Mouse (Mus musculus): ENCODE measurements around the gene Sult4a1.
"Not testable (repeated sequence)": the region's sequence is repeated elsewhere in the genome, so short reads cannot be mapped to it uniquely, and the experiment has no call there.

Gene Sult4a1

DNA sequence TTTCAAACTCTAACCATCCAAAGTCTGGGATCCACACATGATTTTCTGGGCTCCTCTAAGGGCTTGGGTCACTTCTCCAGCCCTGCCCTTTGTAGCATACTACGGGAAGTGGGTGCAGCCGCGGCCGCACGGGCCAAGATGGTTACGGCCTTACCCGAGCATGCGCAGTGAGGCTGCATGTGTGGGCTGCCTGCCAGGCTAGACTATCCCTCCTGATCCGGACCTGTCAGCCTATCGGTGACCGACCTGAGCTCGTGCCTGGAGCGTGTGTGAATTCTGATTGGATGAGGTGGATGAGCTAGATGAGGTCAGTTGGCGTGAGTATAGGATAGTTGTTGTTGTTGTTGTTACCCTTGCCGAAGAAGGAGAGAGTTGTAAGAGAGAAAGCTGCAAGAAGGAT, 8.0 kb downstream of the Sult4a1 start:
- DNase-seq (ENCODE audit: low read depth, low spot score): not testable (repeated sequence)

DNA sequence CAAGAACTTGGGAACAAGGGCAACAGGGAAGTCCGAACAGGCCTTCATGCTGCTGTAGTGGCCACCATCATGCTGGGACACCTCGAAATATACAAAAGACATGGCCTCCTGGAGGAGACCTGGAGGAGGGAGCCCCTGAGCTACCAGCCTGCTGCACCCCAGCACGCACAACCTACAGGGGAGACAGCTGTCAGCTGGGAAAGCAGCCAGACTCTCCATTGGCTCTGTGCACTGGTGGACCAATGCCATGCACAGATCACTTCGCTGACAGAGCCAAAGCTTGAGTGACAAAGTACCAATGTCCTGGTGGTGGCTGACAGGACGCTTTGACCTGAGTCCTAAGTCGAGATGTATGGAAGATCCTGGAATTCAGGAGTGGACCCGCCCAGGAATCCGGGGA, 9.5 kb downstream of the Sult4a1 start:
- DNase-seq (ENCODE audit: low read depth, low spot score): no peak

DNA sequence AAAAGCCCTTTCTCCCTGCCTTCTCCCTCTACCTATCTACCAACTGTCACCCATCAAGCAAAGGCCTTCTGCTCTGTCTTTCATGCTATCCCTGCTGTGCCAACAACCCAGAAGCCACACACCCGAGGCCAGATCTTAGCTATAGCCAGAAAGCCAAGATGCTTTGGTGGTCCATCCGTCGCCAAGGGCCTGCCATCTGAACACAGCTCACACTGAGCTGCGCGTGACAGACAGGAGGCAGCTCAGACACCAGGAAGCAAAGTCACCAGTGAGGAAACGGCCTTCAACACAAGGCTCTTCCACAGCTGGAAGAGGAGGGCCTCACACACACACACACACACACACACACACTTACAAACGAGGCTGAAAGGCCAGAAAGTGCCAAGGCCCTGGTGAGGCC, 10.6 kb downstream of the Sult4a1 start:
- DNase-seq (ENCODE audit: low read depth, low spot score): no peak

DNA sequence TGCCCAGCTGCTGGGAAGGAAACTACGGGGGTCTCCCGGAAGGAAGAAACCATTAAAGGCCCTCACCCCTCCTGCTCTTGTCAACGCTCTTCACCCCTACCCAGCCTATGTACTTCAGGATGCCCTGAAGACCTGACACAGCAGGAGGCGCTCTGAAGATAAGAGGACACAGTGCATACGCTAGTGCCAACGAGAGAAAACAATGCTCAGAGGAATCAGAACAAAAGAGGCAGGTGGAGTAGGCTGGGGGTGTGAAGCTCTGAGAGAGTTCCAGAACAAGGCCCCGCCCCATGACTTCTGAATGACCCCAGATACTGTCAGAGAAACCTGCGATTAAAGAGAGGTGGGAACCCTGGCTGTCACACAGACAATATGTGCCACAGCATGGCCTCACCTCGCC, 18.8 kb downstream of the Sult4a1 start:
- DNase-seq (ENCODE audit: low read depth, low spot score): no peak

DNA sequence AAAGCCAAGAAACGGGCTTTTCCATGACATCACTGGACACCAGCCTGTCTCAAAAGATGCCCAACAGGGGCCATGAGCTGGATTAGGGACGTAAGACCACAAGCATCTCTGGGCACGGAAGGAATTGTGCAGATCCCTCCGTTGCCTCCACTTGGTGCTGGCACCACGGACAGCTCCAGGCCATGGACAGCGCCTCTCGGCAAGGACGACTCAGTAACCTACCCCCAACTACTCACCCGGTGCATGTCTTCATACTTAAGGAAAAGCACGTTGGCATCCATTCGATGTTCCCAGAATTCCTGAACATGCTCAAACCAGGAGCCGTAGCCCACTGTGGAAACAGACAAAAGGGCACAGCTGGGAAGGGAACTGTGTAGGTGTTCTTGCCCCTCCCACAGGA, 19.2 kb downstream of the Sult4a1 start:
- DNase-seq (ENCODE audit: low read depth, low spot score): no peak

DNA sequence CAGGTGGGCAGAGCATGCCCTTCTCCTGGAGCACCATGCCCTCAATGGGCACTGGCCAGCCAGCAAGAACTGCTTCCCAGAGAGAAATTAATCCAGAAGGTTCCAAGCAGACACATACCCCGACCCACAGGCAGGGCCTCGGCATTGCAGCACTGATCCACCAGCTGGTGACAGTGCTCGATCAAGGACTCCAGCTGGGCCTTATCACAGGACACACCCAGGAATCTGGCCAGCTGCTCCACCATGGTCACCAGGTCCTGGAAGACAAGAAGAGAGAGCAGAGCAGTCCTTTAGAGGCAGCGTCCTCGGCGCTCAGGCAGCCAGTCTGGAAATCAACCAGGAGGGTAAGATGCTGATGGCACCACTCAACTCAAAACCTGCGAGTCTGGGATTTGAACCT, 25.5 kb downstream of the Sult4a1 start:
- no peak for DNase-seq (ENCODE audit: low read depth, low spot score)

DNA sequence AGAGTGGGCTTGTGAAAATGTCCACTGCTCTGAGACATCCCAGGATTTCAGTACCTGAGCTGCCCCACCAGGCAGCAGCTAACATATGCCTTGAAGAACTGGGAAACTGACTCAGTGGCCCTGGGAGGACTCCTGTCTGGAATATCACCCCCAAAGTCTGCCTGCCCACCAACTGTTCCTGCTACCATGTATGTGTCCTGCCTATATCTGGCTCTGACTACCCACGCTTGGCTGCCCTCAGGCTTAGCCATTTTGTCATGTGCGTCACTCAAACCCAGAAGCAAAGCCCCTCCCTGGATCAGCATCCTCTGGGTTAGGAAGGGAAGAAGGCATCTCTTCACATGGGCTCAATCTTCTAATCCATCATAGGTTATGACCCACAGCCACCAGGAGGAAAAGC, 26.0 kb downstream of the Sult4a1 start:
- DNase-seq (ENCODE audit: low read depth, low spot score): no peak

DNA sequence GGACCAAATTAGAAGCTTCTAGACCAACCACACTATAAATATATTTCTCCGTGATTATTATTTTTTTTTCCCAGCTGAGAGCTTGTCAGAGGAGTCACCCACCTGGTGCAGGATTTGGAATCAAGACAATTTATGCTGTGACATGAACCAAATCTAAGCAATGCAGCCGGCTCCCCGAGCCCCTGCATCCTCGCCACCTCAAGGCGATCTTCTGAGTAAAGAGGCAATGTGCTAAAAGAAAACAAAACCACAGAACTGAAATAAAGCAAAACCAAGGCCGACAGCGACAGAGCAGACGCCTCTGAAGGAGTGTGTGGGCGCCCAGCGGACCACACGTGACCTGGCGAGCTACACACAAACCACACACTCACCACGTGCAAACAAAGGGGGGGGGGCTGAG, 26.9 kb downstream of the Sult4a1 start:
- DNase-seq (ENCODE audit: low read depth, low spot score): no peak

DNA sequence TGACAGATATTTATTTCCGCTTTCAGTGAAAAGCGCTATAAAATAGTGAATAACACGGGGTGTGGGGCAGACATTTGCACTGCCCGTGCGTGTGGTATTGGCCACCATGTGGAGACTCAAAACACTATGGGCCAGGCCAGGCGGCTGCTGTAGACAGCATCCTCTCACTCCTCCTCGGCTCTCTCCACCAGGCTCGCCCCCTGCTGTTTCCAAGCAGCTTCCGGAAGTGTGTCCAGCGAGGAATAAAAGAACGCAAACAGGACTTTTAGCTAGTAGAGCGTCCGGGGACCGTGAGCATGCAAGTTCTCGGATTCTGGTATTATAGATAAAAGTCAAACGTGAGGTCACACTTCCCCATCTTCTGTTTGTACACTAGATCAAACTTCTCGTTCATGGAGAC, 28.4 kb downstream of the Sult4a1 start:
- DNase-seq (ENCODE audit: low read depth, low spot score): no peak

DNA sequence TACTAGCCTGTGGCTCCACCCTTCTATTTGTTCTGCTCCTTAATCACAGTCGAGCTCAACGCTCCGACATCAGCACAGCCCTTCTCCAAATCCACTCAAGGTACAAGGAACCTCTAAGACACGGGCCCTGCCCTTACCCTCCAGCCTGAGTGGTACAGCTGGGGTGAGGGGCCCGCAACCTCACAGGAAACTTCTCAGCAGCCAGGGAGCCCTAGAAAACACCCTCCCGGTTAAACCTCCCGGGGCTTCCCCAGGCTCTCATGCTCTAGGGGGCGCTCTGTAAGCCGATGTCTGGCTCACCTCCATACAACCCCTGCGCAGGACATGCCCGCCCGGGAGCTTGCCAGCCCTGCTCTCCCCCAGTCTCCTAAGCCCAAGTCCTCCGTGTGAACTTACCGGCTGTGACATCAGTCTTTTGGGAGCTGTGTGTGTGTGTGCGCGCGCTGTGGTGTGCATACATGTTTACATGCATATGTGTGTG, 30.8 kb downstream of the Sult4a1 start:
- no peak for DNase-seq (ENCODE audit: low read depth, low spot score)

DNA sequence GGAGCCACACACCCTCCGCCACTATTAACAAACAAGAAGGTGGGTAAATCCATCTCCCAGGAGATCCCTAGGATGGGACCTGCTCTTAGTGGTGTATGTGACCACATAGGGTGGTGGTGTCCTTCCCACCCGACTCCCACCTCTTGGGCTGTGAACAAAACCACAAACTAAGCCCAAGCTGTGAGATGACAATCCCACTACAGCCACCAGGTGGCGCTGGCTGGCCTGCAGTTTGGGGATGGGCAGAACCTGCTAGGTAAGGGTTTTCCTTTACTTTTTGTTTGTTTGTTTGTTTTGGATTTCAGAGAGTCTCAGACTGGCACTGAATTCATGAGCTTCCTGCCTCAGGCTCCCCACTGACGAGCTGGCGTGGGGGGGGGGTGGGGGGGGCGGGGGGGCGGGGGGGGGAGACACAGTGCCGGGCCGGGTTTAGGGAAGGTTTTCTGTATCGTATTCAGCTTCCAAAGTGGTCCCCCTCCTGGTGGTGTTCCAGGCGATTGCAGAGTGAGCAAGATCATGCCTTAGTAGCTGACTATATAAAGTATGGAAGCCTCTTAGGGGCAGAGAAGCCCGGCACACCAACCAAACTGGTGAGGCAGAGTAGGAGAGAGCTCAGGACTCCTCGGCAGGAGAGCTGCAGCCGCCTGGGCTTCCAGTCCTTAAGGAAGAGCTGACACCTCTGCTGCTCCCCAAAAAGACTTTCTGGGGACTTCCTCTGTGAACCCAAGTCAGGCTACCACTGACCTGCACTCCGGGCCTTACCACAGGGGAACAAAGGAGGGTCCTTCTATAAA, 31.4 kb downstream of the Sult4a1 start:
- DNase-seq (ENCODE audit: low read depth, low spot score): no peak

DNA sequence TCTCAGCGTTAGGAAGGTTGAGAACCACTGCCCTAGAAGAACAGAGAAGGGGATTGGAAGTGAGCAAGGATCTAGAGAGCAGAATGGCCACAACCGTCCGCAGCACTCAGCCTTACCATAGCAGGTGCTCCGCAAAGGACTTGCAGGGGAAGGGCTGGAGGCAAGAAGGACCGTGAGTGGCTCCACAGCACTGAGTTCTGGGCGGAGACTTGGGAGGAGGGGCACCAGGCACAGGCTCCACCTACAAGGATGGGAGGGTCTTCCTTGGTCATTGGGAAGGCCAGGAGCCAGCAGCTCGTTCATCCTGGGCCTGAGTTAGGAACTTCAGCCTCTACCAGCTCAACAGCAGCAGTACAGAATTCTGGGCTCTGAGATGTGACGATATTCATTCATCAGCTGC, 32.5 kb downstream of the Sult4a1 start:
- DNase-seq (ENCODE audit: low read depth, low spot score): no peak

DNA sequence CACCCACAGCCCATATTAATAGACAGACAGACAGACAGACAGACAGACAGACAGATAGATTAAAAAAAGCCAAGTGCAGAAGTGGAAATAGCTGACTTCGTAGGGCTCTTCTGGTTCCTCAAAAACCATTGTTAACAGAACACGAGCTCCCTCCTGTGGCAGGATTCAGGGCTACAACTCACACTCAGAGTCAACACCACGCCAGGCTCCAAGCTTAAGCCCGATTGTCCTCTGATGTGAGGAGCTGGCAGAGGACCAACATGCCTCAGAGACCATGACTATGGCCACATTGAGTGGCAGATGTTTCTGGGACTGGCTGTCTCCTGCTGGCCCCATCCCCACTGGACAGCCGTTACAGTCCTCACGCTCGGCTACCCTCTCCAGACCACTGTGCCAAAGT, 33.3 kb downstream of the Sult4a1 start:
- peak; percentile 40 for DNase-seq (ENCODE audit: low read depth, low spot score)

DNA sequence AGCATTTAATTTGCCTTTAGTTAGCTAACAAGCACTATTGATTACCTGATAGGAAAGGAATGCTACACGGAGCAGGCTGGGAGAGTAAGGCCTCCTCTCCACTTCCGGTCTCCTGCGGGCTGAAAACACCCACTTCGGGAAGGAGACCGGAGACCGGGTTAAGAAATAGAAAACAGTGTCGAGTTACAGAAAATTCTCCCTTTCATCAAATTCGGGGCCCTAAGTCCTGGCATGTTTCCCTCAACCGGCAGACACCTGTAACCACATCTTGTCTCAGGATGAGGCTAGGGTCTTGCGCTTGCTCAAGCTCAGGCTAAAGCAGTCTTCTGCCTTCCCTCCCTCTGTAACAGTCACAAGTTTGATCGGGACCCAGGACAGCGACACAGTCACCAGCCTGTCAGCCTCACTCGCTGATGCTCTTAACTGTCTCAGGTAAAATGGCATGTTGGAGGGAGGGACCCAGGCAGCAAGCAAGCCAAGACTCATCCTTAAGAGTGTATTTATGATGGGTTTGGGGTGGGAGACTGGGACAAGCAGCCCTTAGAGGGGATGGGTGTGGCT, 35.4 kb downstream of the Sult4a1 start:
- no peak for DNase-seq (ENCODE audit: low read depth, low spot score)

DNA sequence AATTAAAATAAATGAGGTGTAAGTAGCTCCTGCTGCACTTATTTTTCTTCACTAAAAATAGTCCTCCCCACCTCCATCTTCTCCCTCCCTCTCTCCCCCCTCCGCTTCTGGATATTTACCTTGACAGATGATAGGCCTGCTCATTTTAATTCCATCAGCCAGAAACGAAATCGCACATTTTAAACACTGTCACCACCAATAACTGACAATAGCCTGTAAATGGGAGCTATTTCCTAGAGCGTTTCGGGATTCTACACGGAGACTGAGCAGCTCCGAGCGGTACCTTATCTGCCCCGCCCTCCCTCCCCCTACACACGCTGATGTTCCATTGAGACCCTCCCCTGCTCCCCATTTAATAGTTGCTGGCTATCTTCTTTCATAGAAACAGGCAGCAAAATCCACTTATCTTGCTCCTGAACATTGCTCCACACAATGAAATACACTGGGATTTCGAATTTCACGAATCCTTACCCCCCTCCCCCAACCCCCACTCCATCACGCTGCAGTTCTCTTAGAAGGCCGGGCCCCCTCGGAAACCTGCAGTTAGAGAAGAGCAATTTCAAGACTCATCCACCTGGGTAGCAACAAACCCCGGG, 36.0 kb downstream of the Sult4a1 start:
- no peak for DNase-seq (ENCODE audit: low read depth, low spot score)

DNA sequence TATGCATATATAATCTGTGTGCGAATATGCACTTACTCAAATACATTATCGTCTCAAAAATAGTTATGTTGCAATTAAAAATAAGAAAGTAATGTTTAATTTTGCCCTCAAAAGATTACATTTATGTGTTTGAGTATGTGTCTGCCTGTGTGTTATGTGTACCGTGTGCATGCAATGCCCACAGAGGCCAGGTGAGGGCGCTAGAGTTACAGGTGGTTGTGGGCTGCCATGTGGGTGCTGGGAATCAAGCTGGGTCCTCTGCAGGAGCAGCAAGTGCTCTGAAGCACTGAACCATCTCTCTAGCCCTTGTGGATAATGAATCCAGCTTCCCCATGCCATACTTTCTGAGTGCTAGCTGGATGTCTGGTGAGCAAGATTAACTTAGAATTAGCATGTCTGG, 39.9 kb downstream of the Sult4a1 start:
- no peak for DNase-seq (ENCODE audit: low read depth, low spot score)

DNA sequence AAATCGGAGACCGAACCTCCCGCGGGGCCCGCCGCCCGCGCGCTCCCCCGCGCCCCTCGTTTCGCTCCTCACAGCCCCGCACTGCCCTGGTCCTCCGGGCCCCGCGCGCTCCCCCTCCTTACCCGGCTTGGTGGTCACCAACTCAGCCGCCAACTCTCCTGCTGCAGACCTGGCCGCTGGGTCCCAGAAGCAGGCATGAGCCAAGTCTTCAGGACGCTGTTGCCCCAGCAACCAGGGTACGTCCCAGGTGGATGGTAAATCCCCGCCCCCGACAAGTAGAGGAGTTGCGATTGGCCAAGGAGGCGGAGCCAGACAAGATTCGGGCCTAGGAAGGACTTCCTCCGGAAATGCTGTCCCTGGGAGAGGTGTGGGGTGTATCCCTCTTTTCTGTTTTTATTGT, 40.4 kb downstream of the Sult4a1 start, which contains the start of gene Efcab6:
TSS of gene Efcab6 (minus strand) at position 240 of the 400 bp plus-strand sequence.
- DNase-seq (ENCODE audit: low read depth, low spot score): peak; percentile 58

DNA sequence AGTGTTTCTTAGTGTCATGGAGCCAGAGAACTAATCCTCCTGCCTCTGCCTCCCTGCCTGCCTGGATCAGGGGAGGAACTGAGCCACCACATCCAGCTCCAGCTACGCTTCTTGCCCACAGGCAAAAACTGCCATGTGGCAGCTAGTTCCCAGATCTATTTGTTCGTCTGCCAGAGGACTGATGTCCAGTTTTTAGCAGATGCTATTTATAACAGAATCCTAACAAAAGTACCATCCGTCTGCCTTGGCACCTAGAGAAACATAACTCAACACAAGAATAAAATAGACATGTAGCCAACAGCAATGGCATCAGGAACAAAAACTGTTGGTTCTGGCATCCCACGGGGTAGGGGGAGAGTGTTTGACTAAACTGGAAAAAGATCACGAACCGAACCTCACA, 46.7 kb downstream of the Sult4a1 start:
- DNase-seq (ENCODE audit: low read depth, low spot score): no peak

DNA sequence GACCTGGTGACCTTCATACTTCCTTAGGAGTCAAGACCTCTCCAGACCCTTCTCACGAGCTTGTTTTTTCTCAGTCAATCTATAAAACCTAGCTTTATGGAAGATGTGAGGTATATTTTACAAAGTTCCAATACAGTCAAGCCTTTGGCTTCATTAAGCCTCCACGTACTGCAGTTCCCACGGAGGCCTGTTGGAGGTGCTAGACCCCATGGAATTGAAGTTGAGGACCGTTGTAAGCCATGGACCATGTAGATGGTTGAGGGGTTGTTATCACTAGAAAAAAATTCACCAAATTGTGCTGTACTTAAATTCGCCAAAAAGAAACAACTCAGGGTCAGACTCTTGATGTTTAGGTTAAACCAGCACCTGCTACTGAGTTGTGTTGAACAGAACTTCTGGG, 49.5 kb downstream of the Sult4a1 start:
- DNase-seq (ENCODE audit: low read depth, low spot score): no peak

DNA sequence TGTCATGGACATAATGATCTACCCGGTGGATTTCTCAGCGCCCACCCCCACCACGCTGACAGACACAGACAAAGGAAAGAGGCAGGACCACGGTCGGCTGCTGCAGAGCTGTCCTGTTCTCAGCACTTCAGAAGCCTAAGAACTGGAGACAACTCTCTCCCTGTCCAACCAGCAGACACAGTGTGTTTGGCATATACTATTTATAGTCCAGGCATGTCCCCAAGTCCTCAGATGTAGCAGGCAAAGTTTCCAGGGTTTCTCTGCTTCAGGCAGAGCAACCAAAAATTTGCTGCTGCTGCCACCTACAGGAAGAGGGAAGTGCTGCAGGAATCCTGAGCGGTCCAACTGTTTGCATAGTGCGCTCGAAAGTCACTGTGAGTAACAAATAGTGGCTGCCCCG, 51.7 kb downstream of the Sult4a1 start:
- DNase-seq (ENCODE audit: low read depth, low spot score): peak; percentile 82

DNA sequence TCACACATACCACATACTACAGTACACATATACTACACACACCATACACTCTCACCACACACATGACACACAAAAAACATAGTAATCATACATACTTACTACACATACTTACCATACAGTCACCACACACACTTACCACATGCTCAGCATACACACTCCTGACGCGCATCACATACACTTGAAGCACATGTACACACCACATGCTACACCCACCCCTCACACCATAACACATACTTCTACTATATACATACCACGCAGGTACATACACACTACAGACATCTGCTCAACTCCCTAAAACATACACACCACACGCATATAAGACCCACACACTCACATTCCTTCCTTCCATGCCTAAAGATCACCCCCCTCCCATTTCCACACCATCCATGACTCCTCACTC, 52.3 kb downstream of the Sult4a1 start:
- no peak for DNase-seq (ENCODE audit: low read depth, low spot score)

DNA sequence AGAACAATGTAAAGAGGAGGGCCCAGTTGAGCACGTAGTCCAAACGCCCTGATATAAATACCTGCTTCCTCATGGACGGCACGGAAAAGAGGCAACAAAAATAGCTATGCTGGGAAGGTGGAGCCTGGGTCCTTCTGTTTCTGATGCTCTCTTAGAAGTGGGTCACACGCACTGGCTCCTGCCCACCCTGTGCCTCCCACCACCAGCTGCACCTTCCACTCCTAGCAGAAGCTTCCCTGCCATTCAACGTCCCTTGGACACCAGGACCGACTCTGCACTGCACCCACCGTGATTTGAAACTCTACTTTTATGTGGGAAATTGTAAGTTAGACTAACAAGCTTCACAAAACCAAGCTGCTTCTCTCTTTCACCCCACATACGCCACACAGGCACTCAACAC, 53.2 kb downstream of the Sult4a1 start:
- DNase-seq (ENCODE audit: low read depth, low spot score): no peak

DNA sequence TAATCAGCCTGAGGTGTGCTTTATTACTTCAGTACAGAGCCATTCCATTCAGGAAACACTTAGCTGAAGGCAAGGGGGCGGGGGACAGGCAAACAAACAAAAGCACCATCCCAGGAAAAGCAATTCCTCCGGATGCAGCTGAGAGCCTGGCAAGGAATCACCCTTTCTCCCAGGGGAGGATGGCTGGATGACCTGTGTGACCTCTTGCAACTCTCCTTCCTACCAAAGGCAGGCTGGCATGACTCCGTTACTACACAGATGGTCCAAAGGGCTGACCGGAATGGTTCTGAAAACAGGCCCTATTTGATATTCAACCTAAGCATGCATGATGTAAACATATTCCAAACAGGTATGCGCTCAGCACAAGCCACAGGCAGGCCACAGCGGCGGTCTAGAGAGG, 56.0 kb downstream of the Sult4a1 start:
- DNase-seq (ENCODE audit: low read depth, low spot score): no peak

Data from brain, embryonic 18.5 days (tissue).